Mouse (Mus musculus) CH12.LX (cell line): ENCODE measurements around the gene Gm28038. TPM values are rescaled to one million over a fixed set of nuclear protein-coding genes. Genes with fewer than 3 reads are reported as not detected.

Experiments
- DNase-seq: peaks from one replicate; pipeline ENCODE4 v3.0.0-alpha.2; 2013; ENCODE audit errors: extremely low read depth
- H3K27ac ChIP-seq: 2 replicates; pipeline ENCODE4 v1.5.1; 2012; ENCODE audit warnings: low read depth, mild to moderate bottlenecking, control low read depth, moderate library complexity; ENCODE audit not compliant: insufficient read depth
- H3K27me3 ChIP-seq: replicated peaks from 2 replicates; pipeline ENCODE3; 2012; ENCODE audit warnings: inconsistent platforms
- H3K36me3 ChIP-seq, 2 experiments: replicated peaks in 1 of 2; 2 replicates each; pipeline versions ENCODE3 to v1.6.1; 2012; ENCODE audit warnings: inconsistent platforms in 1 of 2, low read length in 1 of 2, mild to moderate bottlenecking in 1 of 2, mixed read lengths in 1 of 2, moderate library complexity in 1 of 2; ENCODE audit not compliant: control insufficient read depth in 1 of 2, insufficient read depth in 1 of 2
- H3K4me1 ChIP-seq, 2 experiments: 2 replicates each; pipeline ENCODE4 v1.6.1; 2012; ENCODE audit warnings: inconsistent platforms in 1 of 2, moderate library complexity in 1 of 2; ENCODE audit not compliant: insufficient read depth in 2 of 2, control insufficient read depth in 1 of 2
- H3K4me2 ChIP-seq: 2 replicates; pipeline ENCODE4 v1.6.1; 2012; ENCODE audit warnings: low read depth, mild to moderate bottlenecking, control low read depth; ENCODE audit not compliant: poor library complexity, insufficient read depth, severe bottlenecking
- H3K4me3 ChIP-seq, 3 experiments: fragments of 150-350 bp in 1 of 3; sonication (generic) in 1 of 3; replicated peaks in 1 of 3; 2 replicates each; pipeline versions ENCODE3 to v1.5.1; 2011 to 2012; ENCODE audit warnings: low read depth in 2 of 3, low read length in 2 of 3, mild to moderate bottlenecking in 2 of 3, moderate library complexity in 2 of 3, control low read depth in 1 of 3, improper control_type of control experiment in 1 of 3, inconsistent platforms in 1 of 3, mixed read lengths in 1 of 3; ENCODE audit not compliant: poor library complexity in 1 of 3
- H3K79me2 ChIP-seq: replicated peaks from 2 replicates; pipeline ENCODE4 v1.6.1; 2012; ENCODE audit warnings: mild to moderate bottlenecking, moderate library complexity; ENCODE audit not compliant: control insufficient read depth, poor library complexity, insufficient read depth, severe bottlenecking; ENCODE audit errors: extremely low read depth
- H3K9ac ChIP-seq: 2 replicates; pipeline ENCODE4 v1.6.1; 2012; ENCODE audit warnings: low read depth, mild to moderate bottlenecking, control low read depth, moderate library complexity; ENCODE audit not compliant: insufficient read depth
- H3K9me3 ChIP-seq: replicated peaks from 2 replicates; pipeline ENCODE3; 2012; ENCODE audit warnings: low read length, inconsistent platforms, mixed read lengths
- BHLHE40 ChIP-seq: IDR thresholded peaks from 2 replicates; pipeline ENCODE4 v1.6.1; 2011; ENCODE audit warnings: mild to moderate bottlenecking, low read depth, low read length, improper control_type of control experiment
- CHD1 ChIP-seq: IDR thresholded peaks from 2 replicates; pipeline ENCODE4 v1.6.1; 2012; ENCODE audit warnings: low read depth, low read length, improper control_type of control experiment, inconsistent platforms
- ETS1 ChIP-seq: conservative IDR thresholded peaks from 2 replicates; pipeline ENCODE4 v1.6.1; 2012; ENCODE audit warnings: low read depth, mild to moderate bottlenecking, inconsistent platforms, low read length, improper control_type of control experiment, moderate library complexity
- GABPA ChIP-seq: IDR thresholded peaks from 2 replicates; pipeline ENCODE4 v1.6.1; 2012; ENCODE audit warnings: low read depth, low read length, improper control_type of control experiment, inconsistent platforms; ENCODE audit not compliant: insufficient replicate concordance
- IRF4 ChIP-seq: IDR thresholded peaks from 2 replicates; pipeline ENCODE4 v1.6.1; 2014; ENCODE audit warnings: low read depth, mild to moderate bottlenecking, inconsistent platforms, low read length, improper control_type of control experiment
- JUN ChIP-seq: IDR thresholded peaks from 2 replicates; pipeline ENCODE4 v1.6.1; 2011; ENCODE audit warnings: low read depth, mild to moderate bottlenecking, low read length, improper control_type of control experiment, moderate library complexity; ENCODE audit not compliant: insufficient read depth
- KAT2A ChIP-seq: IDR thresholded peaks from 2 replicates; pipeline ENCODE4 v1.6.1; 2012; ENCODE audit warnings: low read length, improper control_type of control experiment, inconsistent platforms; ENCODE audit not compliant: insufficient replicate concordance
- MAX ChIP-seq: IDR thresholded peaks from 2 replicates; pipeline ENCODE4 v1.6.1; 2011; ENCODE audit warnings: low read length, improper control_type of control experiment
- MEF2A ChIP-seq: IDR thresholded peaks from 2 replicates; pipeline ENCODE4 v1.6.1; 2014; ENCODE audit warnings: low read depth, mild to moderate bottlenecking, inconsistent platforms, low read length, improper control_type of control experiment, borderline replicate concordance
- MXI1 ChIP-seq: IDR thresholded peaks from 2 replicates; pipeline ENCODE4 v1.6.1; 2011; ENCODE audit warnings: mild to moderate bottlenecking, low read depth, low read length, improper control_type of control experiment
- MYC ChIP-seq: IDR thresholded peaks from 2 replicates; pipeline ENCODE4 v1.6.1; 2011; ENCODE audit warnings: low read depth, mild to moderate bottlenecking, improper control_type of control experiment, low read length
- NRF1 ChIP-seq: IDR thresholded peaks from 2 replicates; pipeline ENCODE4 v1.6.1; 2014; ENCODE audit warnings: low read depth, mild to moderate bottlenecking, inconsistent platforms, low read length, improper control_type of control experiment, moderate library complexity
- POLR2A ChIP-seq: IDR thresholded peaks from 2 replicates; pipeline ENCODE4 v1.6.1; 2011; ENCODE audit warnings: low read depth, mild to moderate bottlenecking, improper control_type of control experiment, low read length
- RAD21 ChIP-seq: IDR thresholded peaks from 2 replicates; pipeline ENCODE4 v1.6.1; 2011; ENCODE audit warnings: low read depth, mild to moderate bottlenecking, low read length, improper control_type of control experiment, moderate library complexity
- SMC3 ChIP-seq: IDR thresholded peaks from 2 replicates; pipeline ENCODE4 v1.6.1; 2011; ENCODE audit warnings: low read depth, low read length, improper control_type of control experiment
- TBP ChIP-seq: conservative IDR thresholded peaks from 2 replicates; pipeline ENCODE4 v1.6.1; 2011; ENCODE audit warnings: low read depth, low read length, improper control_type of control experiment
- UBTF ChIP-seq: IDR thresholded peaks from 2 replicates; pipeline ENCODE4 v1.6.1; 2012; ENCODE audit warnings: low read depth, mild to moderate bottlenecking, inconsistent platforms, low read length, improper control_type of control experiment, moderate library complexity
- ZKSCAN1 ChIP-seq: IDR thresholded peaks from 2 replicates; pipeline ENCODE4 v1.6.1; 2012; ENCODE audit warnings: low read depth, inconsistent platforms, low read length, improper control_type of control experiment, borderline replicate concordance
- ZMIZ1 ChIP-seq: IDR thresholded peaks from 2 replicates; pipeline ENCODE4 v1.6.1; 2012; ENCODE audit warnings: low read depth, mild to moderate bottlenecking, inconsistent platforms, low read length, improper control_type of control experiment
- ZNF384 ChIP-seq: IDR thresholded peaks from 2 replicates; pipeline ENCODE4 v1.6.1; 2012; ENCODE audit warnings: low read depth, low read length, improper control_type of control experiment, inconsistent platforms
- dilution Hi-C: fragments of 300-500 bp; cut with MboI; formaldehyde crosslinking; loops from 2 replicates; pipeline ENCODE4 v1.14.3; 2020; ENCODE audit warnings: low sequenced_read_pairs; ENCODE audit not compliant: extremely low pct_unique_long_range_greater_than_20kb, extremely low pct_ligation_motif_present
- in situ Hi-C: fragments of 300-500 bp; cut with MboI; formaldehyde crosslinking; loops from 3 replicates; pipeline ENCODE4 v1.14.3; 2019; ENCODE audit warnings: low sequenced_read_pairs, low pct_ligation_motif_present, low pct_unique_long_range_greater_than_20kb, mixed read lengths
- polyA plus RNA-seq: library from polyadenylated mRNA; unstranded; fragments of >175 nt; gene quantifications from 2 replicates; pipeline ENCODE4 v1.2.1, GENCODE M21; 2012; ENCODE audit warnings: low read depth; ENCODE audit not compliant: insufficient read length
- total RNA-seq, 2 experiments: library from RNA; depleted of rRNA; stranded (reverse); fragments of 300-350 nt in 1 of 2; fragments of >200 nt in 1 of 2; gene quantifications; 2 replicates each; pipeline ENCODE4 v1.2.3; 2012 to 2014

Gene Gm28038
- total and polyA plus RNA-seq, 3 experiments: not detected

GRCm38 (mm10) chr2:30259131-30260064, 21.4 kb upstream of the Gm28038 start:
- no peak for DNase-seq
- Histone ChIP-seq H3K4me2 (no peak overlapping the region), H3K9ac (no peak overlapping the region), H3K79me2 (no peaks in the 10 kb centered on the region), H3K4me1 (peaks cover 10 to 29% of the 10 kb centered on the region in 2 experiments), H3K27me3 (no peaks in the 10 kb centered on the region), H3K9me3 (no peaks in the 10 kb centered on the region), H3K36me3 (peaks cover 46 to 90% of the 10 kb centered on the region in 2 experiments), H3K27ac (no peak overlapping the region), H3K4me3 (no peak overlapping the region)
- dilution Hi-C loops: no loop called here
- in situ Hi-C loops: no loop called here
- no peak for TF ChIP-seq ETS1
- TF ChIP-seq GABPA: no peak
- no peak for TF ChIP-seq ZNF384
- no peak for TF ChIP-seq MEF2A
- TF ChIP-seq BHLHE40: no peak
- TF ChIP-seq POLR2A: no peak
- no peak for TF ChIP-seq IRF4
- TF ChIP-seq UBTF: no peak
- TF ChIP-seq RAD21: no peak
- no peak for TF ChIP-seq JUN
- TF ChIP-seq NRF1: no peak
- no peak for TF ChIP-seq MYC
- TF ChIP-seq CHD1: no peak
- TF ChIP-seq KAT2A: no peak
- no peak for TF ChIP-seq ZMIZ1
- TF ChIP-seq ZKSCAN1: no peak
- TF ChIP-seq MXI1: no peak
- no peak for TF ChIP-seq MAX
- TF ChIP-seq SMC3: no peak
- no peak for TF ChIP-seq TBP
